9 mouse cellular contexts compared by ENCODE assay signal in the genomic region with DNA sequence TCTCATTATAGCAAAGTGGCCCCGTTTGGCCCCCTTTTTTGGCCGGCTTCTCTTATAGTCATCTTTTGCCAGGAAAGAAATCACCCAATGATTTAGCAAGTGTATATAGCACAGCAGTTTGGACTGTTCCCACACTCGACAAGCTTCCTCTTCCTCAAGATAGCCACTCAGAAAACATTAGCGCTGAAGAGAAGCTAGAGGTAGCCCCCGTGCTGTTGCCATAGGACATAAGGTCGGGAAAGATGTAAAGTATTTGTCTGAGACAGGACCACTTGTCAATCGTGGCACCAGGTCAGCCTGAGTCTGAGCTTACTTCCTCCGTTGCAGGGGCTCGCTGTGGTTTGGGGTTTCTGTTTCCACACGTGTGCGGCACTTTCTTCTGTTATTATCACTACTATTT. TPM values are rescaled to one million over a fixed set of nuclear protein-coding genes. Genes with fewer than 3 reads are reported as not detected.
A peak's percentile ranks its signal among the peaks of the same experiment; 100 is the strongest.
DNase-seq lines count a peak whose midpoint lies in the region; ATAC-seq lines count a peak whose summit lies in the region.
"Had no signal": no experiment of that assay in that cellular context is flagged by ENCODE, and none has a peak within 500 bp of the region (broad histone marks: within the 10 kb centered on the region; RNA-seq: fewer than 3 reads in every experiment).

No protein-coding gene starts in this region.

- H3K9me3 ChIP-seq in midbrain, embryonic 10.5 days (replicated peaks): no peaks in the 10 kb centered on the region
- H3K9me3 ChIP-seq in midbrain, embryonic 16.5 days (replicated peaks; ENCODE audit: control insufficient read depth, low read length, poor library complexity, severe bottlenecking): no peaks in the 10 kb centered on the region

- DNase-seq in embryo, embryonic 10.5 days (ENCODE audit: low spot score): peak; percentile 19
- no peak for DNase-seq in embryo, embryonic 11 days
- no peak for DNase-seq in midbrain, embryonic 10.5 days (ENCODE audit: low spot score)
- DNase-seq in testis, postnatal 10 days (ENCODE audit: low spot score): no peak
- no peak for DNase-seq in lung, postnatal 25 days (ENCODE audit: low spot score)
- DNase-seq in right cerebral cortex, adult 18-20 months: no peak
- DNase-seq: heart, postnatal 4 days had no signal

- H3K4me3 ChIP-seq in midbrain, embryonic 10.5 days: peak overlapping the region; percentile 80
- no peak overlapping the region for H3K4me3 ChIP-seq in midbrain, embryonic 16.5 days (ENCODE audit: low read depth, low read length)

- no peak overlapping the region for H3K9ac ChIP-seq in midbrain, embryonic 16.5 days (ENCODE audit: low read depth, low read length)

- H3K36me3 ChIP-seq in midbrain, embryonic 10.5 days: no peaks in the 10 kb centered on the region
- no peaks in the 10 kb centered on the region for H3K36me3 ChIP-seq in midbrain, embryonic 16.5 days (ENCODE audit: control insufficient read depth, insufficient read depth, low read length)

- H3K27me3 ChIP-seq in midbrain, embryonic 10.5 days (ENCODE audit: low read depth, poor library complexity, severe bottlenecking): peaks cover 93% of the 10 kb centered on the region
- peaks cover 21% of the 10 kb centered on the region for H3K27me3 ChIP-seq in midbrain, embryonic 16.5 days (ENCODE audit: control insufficient read depth, insufficient read depth, low read depth, low read length)

- H3K4me1 ChIP-seq in midbrain, embryonic 10.5 days: peaks cover 37% of the 10 kb centered on the region
- H3K4me1 ChIP-seq in midbrain, embryonic 16.5 days (ENCODE audit: control insufficient read depth, insufficient read depth, low read length): peaks cover 13% of the 10 kb centered on the region

- WGBS in midbrain, embryonic 10.5 days: 35% methylated on average over 11 of the region's 11 CpGs
- WGBS in midbrain, embryonic 16.5 days: 37% methylated on average over 11 of the region's 11 CpGs

- H3K27ac ChIP-seq in midbrain, embryonic 10.5 days (replicated peaks): no peak overlapping the region
- no peak overlapping the region for H3K27ac ChIP-seq in midbrain, embryonic 16.5 days (ENCODE audit: low read length)

- no peak overlapping the region for H3K4me2 ChIP-seq in midbrain, embryonic 16.5 days (ENCODE audit: low read length)

- ATAC-seq in midbrain, embryonic 16.5 days: no peak
- peak; percentile 30; the same call in 1 of the 2 replicates for ATAC-seq in megakaryocyte progenitor cell, adult 5-6 weeks (replicated peaks; ENCODE audit: poor library complexity)

RNA-seq across cellular contexts. Expression of a gene that starts 1.1 kb away (rescaled TPM):
- 12.5 and 15.7 TPM in 2 replicates for polyA plus RNA-seq in midbrain, embryonic 10.5 days (2016; fragmentation: Nextera tagmentation; extraction: Ambion mirVana)
- polyA plus RNA-seq in midbrain, embryonic 16.5 days (2015; fragmentation: Nextera tagmentation; extraction: Ambion mirVana): 17.3 and 22.2 TPM in 2 replicates
- total RNA-seq in megakaryocyte progenitor cell, adult 5-6 weeks (2015): 0.42 and 1.8 TPM in 2 replicates
- total RNA-seq in megakaryocyte progenitor cell, adult 5-6 weeks (2017): 1.1 and 2.2 TPM in 2 replicates

RNA-seq across cellular contexts. Expression of a gene that starts 34.2 kb away (rescaled TPM):
- 48.9 and 56.8 TPM in 2 replicates for polyA plus RNA-seq in midbrain, embryonic 10.5 days (2016; fragmentation: Nextera tagmentation; extraction: Ambion mirVana)
- 27.7 and 30.7 TPM in 2 replicates for polyA plus RNA-seq in midbrain, embryonic 16.5 days (2015; fragmentation: Nextera tagmentation; extraction: Ambion mirVana)
- total RNA-seq in megakaryocyte progenitor cell, adult 5-6 weeks (2015): 54.1 and 60.2 TPM in 2 replicates
- 86.1 and 90.7 TPM in 2 replicates for total RNA-seq in megakaryocyte progenitor cell, adult 5-6 weeks (2017)
